Mouse (Mus musculus) liver, embryonic 11.5 days (tissue): Measurements from ENCODE around the gene Il25. TPM values are rescaled to one million over a fixed set of nuclear protein-coding genes. Genes with fewer than 3 reads are reported as not detected.
A peak's percentile ranks its signal among the peaks of the same experiment; 100 is the strongest.

ENCODE experiments used
- ATAC-seq: fragments of 200-750 bp; cut with Nextera tagmentation; replicated peaks from 2 replicates; pipeline ENCODE4 v1.8.0; 2017; ENCODE audit warnings: moderate number of reproducible peaks, mild to moderate bottlenecking, moderate TSS enrichment, moderate library complexity; ENCODE audit not compliant: low FRiP score
- DNase-seq: peaks from one replicate; pipeline ENCODE4 v3.0.0-alpha.2; 2017; ENCODE audit warnings: low spot score
- H3K27ac ChIP-seq: fragments of 300-500 bp; sonication (generic); 2 replicates; pipeline ENCODE4 v1.5.1; 2014; ENCODE audit warnings: mild to moderate bottlenecking, low read depth, low read length, control low read depth
- H3K27me3 ChIP-seq: fragments of 300-500 bp; sonication (generic); replicated peaks from 2 replicates; pipeline ENCODE4 v1.6.1; 2014; ENCODE audit warnings: low read length, mixed read lengths; ENCODE audit not compliant: control insufficient read depth, insufficient read depth
- H3K36me3 ChIP-seq: fragments of 300-500 bp; sonication (generic); 2 replicates; pipeline ENCODE4 v1.6.1; 2014; ENCODE audit warnings: mild to moderate bottlenecking, low read length, moderate library complexity, mixed read lengths; ENCODE audit not compliant: control insufficient read depth, insufficient read depth
- H3K4me1 ChIP-seq: fragments of 300-500 bp; sonication (generic); replicated peaks from 2 replicates; pipeline ENCODE4 v1.6.1; 2014; ENCODE audit warnings: low read length, mixed read lengths; ENCODE audit not compliant: control insufficient read depth, insufficient read depth
- H3K4me2 ChIP-seq: fragments of 300-500 bp; sonication (generic); 2 replicates; pipeline ENCODE4 v1.6.1; 2014; ENCODE audit warnings: mild to moderate bottlenecking, control low read depth, moderate library complexity
- H3K4me3 ChIP-seq: fragments of 300-500 bp; sonication (generic); 2 replicates; pipeline ENCODE4 v1.5.1; 2014; ENCODE audit warnings: low read depth, low read length, control low read depth
- H3K9ac ChIP-seq: fragments of 300-500 bp; sonication (generic); 2 replicates; pipeline ENCODE4 v1.6.1; 2014; ENCODE audit warnings: low read depth, low read length, control low read depth
- H3K9me3 ChIP-seq: fragments of 300-500 bp; sonication (generic); 2 replicates; pipeline ENCODE4 v1.6.1; 2016; ENCODE audit warnings: low read length, inconsistent platforms, mixed read lengths; ENCODE audit not compliant: control insufficient read depth
- WGBS: fragments of 180-500 bp; shearing (Covaris S2); extraction: QIAGEN DNeasy Blood & Tissue Kit; methylation state at CpG from one replicate; pipeline ENCODE4 v1.1.7; 2014; 5-methylcytosine and 5-hydroxymethylcytosine counted together
- microRNA counts: library from miRNA; unstranded; fragments of <30 nt; microRNA quantifications from one replicate; lab custom pipeline; 2015
- microRNA-seq: library from miRNA; unstranded; fragments of <30 nt; microRNA quantifications from one replicate; pipeline ENCODE4, GENCODE M21; 2017; ENCODE audit warnings: borderline number of aligned reads
- polyA plus RNA-seq: library from polyadenylated mRNA; unstranded; fragments of >200 nt; fragmentation: Nextera tagmentation; extraction: Ambion mirVana; gene quantifications from 2 replicates; pipeline ENCODE4 v1.2.1, GENCODE M21; 2014

The Il25 gene
- polyA plus RNA-seq, 1 experiment from 2014 or later = not detected

DNA sequence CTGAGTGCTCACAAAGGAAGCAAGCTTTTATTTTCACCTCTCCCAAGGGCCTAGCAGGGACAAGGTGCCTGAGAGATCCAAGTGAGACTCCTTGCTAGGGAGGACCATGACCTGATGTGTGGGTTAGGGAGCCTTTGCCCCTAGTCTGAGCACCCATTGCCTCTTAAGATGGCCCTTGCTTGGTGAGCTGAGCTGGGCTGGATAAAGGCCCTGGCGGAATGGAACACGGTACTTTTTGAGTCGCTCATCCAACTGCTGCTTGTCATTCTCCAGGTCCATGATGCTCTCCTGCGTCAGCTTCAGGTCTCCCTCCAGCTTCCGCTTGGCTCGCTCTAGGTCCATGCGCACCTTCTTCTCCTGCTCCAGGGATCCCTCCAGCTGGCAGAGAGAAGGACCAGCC, 49.4 kb downstream of the Il25 start:
- Histone ChIP-seq H3K4me2 (no peak overlapping the region), H3K4me3 (no peak overlapping the region), H3K27me3 (no peaks in the 10 kb centered on the region; the same call in 1 of the 2 replicates), H3K9me3 (no peaks in the 10 kb centered on the region), H3K4me1 (no peaks in the 10 kb centered on the region), H3K27ac (no peak overlapping the region), H3K9ac (no peak overlapping the region), H3K36me3 (no peaks in the 10 kb centered on the region)
- no peak for ATAC-seq
- WGBS = 85% methylated on average over 7 of the region's 7 CpGs
- DNase-seq = no peak

MicroRNAs within 50 kb of the gene (microRNA counts, 519-probe panel; counts per million panel counts)
- 4,981 counts per million, percentile 41 among the panel's probes with 10 or more counts for microRNA mmu-miR-208a (lab: Ali Mortazavi, UCI)
- microRNA mmu-miR-208b (lab: Ali Mortazavi, UCI) = not detected

Small RNA genes within 50 kb of the gene (microRNA-seq; reads per million reads assigned to microRNA genes)
- gene Mir208a (320 reads per million, percentile 61 among the genes with 10 or more reads in this experiment), gene Mir208b (389 reads per million, percentile 63 among the genes with 10 or more reads in this experiment)

Other genes with a start within 250 kb of the Il25 start
- 76.1 and 81.1 TPM in 2 replicates for gene 1700123O20Rik, start 246.5 kb upstream of the Il25 start, polyA plus RNA-seq
- 98.8 and 109 TPM in 2 replicates for gene Acin1, start 245.8 kb upstream of the Il25 start, polyA plus RNA-seq
- gene Gm29776, start 233.9 kb upstream of the Il25 start, polyA plus RNA-seq = 0.07 TPM in 1 of 2 replicates, not detected in the other
- gene Cebpe, start 220.5 kb upstream of the Il25 start, polyA plus RNA-seq = 2.0 and 3.1 TPM in 2 replicates
- gene Slc7a8, start 150.7 kb upstream of the Il25 start, polyA plus RNA-seq = 6.8 and 7.1 TPM in 2 replicates
- not detected in 2 replicates for gene Rnf212b, start 118.6 kb upstream of the Il25 start, polyA plus RNA-seq
- 5.2 and 5.5 TPM in 2 replicates for gene Homez, start 61.7 kb upstream of the Il25 start, polyA plus RNA-seq
- gene Ppp1r3e, start 55.1 kb upstream of the Il25 start, polyA plus RNA-seq = 1.1 and 2.1 TPM in 2 replicates
- 2.0 and 2.1 TPM in 2 replicates for gene Bcl2l2, start 49.3 kb upstream of the Il25 start, polyA plus RNA-seq
- 0.27 TPM in 1 of 2 replicates, not detected in the other for gene Gm20521, start 49.3 kb upstream of the Il25 start, polyA plus RNA-seq
- 117 and 132 TPM in 2 replicates for gene Pabpn1, start 40.2 kb upstream of the Il25 start, polyA plus RNA-seq
- 10.5 and 14.0 TPM in 2 replicates for gene Slc22a17, start 19.6 kb upstream of the Il25 start, polyA plus RNA-seq
- gene Efs, start 6.6 kb upstream of the Il25 start, polyA plus RNA-seq = 5.5 and 6.7 TPM in 2 replicates
- 0.21 TPM in 1 of 2 replicates, not detected in the other for gene Cmtm5, start 3.6 kb downstream of the Il25 start, polyA plus RNA-seq
- gene Myh6, start 34.2 kb downstream of the Il25 start, polyA plus RNA-seq = 14.5 and 43.0 TPM in 2 replicates
- gene Gm17428, start 44.2 kb downstream of the Il25 start, polyA plus RNA-seq = not detected in 2 replicates
- 2.7 and 9.7 TPM in 2 replicates for gene Myh7, start 61.9 kb downstream of the Il25 start, polyA plus RNA-seq
- 87.0 and 95.6 TPM in 2 replicates for gene Ngdn, start 82.8 kb downstream of the Il25 start, polyA plus RNA-seq
- 2.1 and 2.8 TPM in 2 replicates for gene Zfhx2, start 159.6 kb downstream of the Il25 start, polyA plus RNA-seq
- 10.5 and 12.6 TPM in 2 replicates for gene Thtpa, start 162.1 kb downstream of the Il25 start, polyA plus RNA-seq
- gene Ap1g2, start 173.9 kb downstream of the Il25 start, polyA plus RNA-seq = 45.1 and 52.9 TPM in 2 replicates
- 0.44 and 0.60 TPM in 2 replicates for gene Jph4, start 184.2 kb downstream of the Il25 start, polyA plus RNA-seq